Mouse (Mus musculus) testis, adult 2 months (tissue): ENCODE measurements at regions not wholly inside any gene's neighbourhood (a gene's known extent, or its start where the extent isn't known, plus 50 kb on each side); places are given as distances from the start of the nearest gene placed in this dataset.

Experiments used
- CTCF ChIP-seq: fragments of 200-500 bp; IDR thresholded peaks from 2 replicates; pipeline ENCODE4 v1.5.1; 2012; ENCODE audit warnings: low read depth, mild to moderate bottlenecking, inconsistent platforms, low read length, moderate library complexity; ENCODE audit not compliant: control insufficient read depth, insufficient read depth, insufficient replicate concordance
- POLR2A ChIP-seq: fragments of 200-500 bp; IDR thresholded peaks from 2 replicates; pipeline ENCODE4 v1.6.1; 2012; ENCODE audit warnings: low read depth, mild to moderate bottlenecking, inconsistent platforms, low read length, moderate library complexity; ENCODE audit not compliant: control insufficient read depth

- TF ChIP-seq CTCF, result no peak
- no peak for TF ChIP-seq POLR2A
Measured at GRCm38 (mm10) chr5:64581461-64581860, 221.7 kb upstream of the Klf3 start.
